Mouse (Mus musculus): ENCODE results near the gene Pex5l. TPM values are rescaled to one million over a fixed set of nuclear protein-coding genes. Genes with fewer than 3 reads are reported as not detected.

The Pex5l gene
- polyA plus RNA-seq, 1 experiment from 2014 or later, result 0.07 TPM

DNA sequence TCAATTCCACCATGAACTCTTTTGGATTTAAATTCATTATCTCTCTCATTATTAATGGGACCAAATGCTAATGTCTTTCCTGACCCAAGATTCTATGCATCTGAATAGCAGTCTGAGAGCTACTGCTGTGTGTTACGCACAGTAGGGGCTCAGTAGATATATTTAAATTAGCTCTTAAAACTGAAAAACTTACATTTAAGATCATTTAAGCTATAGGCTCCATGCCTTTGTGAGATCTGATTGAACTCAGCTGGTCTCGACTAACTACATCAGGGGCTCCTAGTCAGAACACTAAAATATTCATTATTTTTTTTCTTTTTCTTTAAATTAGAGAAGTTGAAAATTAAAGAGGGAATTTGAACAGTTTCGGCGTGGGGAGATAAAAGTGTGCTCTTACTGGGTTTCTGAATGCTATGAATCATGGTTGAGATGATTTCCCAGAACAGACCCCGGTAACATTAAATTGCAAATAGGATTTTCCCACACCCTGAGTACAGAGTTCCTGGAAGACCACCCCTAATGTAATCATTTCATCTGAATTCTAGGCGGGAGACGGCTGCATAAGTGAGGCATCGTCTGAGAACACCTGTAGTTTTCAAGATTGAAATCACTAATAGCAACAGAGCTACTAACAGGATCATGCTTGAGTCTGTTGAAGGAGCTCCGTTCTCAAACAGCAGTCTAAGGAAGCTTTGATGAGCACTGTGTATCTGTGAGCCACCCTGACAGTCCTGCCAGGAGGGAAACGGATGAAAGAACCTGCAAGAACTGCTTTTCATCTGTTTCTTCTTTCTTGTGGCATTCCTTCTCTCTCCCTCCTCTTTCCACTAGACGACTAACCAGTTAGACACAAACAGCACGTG lies 151.1 kb downstream of the Pex5l start:
- 70% methylated on average over 12 of the region's 12 CpGs for whole genome bisulfite sequencing (ENCODE audit: insufficient replicate concordance)
- no peak overlapping the region for H3K4me2 ChIP-seq

GRCm38 (mm10) chr3:32987806-32988205 lies 155.2 kb downstream of the Pex5l start:
- no peak for ATAC-seq (replicated peaks; ENCODE audit: insufficient number of reproducible peaks, low FRiP score, low TSS enrichment)
- Histone ChIP-seq H3K27me3 (ENCODE audit: control insufficient read depth, insufficient read depth, low read length) (no peaks in the 10 kb centered on the region), H3K4me1 (ENCODE audit: control insufficient read depth, insufficient read depth, low read length) (no peaks in the 10 kb centered on the region), H3K4me2 (no peak overlapping the region), H3K4me3 (ENCODE audit: low read depth, low read length) (no peak overlapping the region), H3K9ac (ENCODE audit: low read depth, low read length) (no peak overlapping the region), H3K9me3 (replicated peaks; ENCODE audit: control insufficient read depth, low read length) (no peaks in the 10 kb centered on the region), H3K36me3 (ENCODE audit: control insufficient read depth, insufficient read depth, low read length) (no peaks in the 10 kb centered on the region), H3K27ac (ENCODE audit: low read depth, low read length) (no peak overlapping the region)
- 51% methylated on average over 5 of the region's 5 CpGs for WGBS (ENCODE audit: insufficient replicate concordance)

More for the DNA sequence above, 151.1 kb downstream of the Pex5l start:
- Histone ChIP-seq H3K36me3 (ENCODE audit: control insufficient read depth, insufficient read depth, low read length) (no peaks in the 10 kb centered on the region), H3K4me3 (ENCODE audit: low read depth, low read length) (no peak overlapping the region), H3K4me1 (ENCODE audit: control insufficient read depth, insufficient read depth, low read length) (no peaks in the 10 kb centered on the region), H3K27me3 (ENCODE audit: control insufficient read depth, insufficient read depth, low read length) (no peaks in the 10 kb centered on the region), H3K27ac (ENCODE audit: low read depth, low read length) (no peak overlapping the region), H3K9me3 (replicated peaks; ENCODE audit: control insufficient read depth, low read length) (no peaks in the 10 kb centered on the region), H3K9ac (ENCODE audit: low read depth, low read length) (no peak overlapping the region)
- ATAC-seq (replicated peaks; ENCODE audit: insufficient number of reproducible peaks, low FRiP score, low TSS enrichment), result no peak

DNA sequence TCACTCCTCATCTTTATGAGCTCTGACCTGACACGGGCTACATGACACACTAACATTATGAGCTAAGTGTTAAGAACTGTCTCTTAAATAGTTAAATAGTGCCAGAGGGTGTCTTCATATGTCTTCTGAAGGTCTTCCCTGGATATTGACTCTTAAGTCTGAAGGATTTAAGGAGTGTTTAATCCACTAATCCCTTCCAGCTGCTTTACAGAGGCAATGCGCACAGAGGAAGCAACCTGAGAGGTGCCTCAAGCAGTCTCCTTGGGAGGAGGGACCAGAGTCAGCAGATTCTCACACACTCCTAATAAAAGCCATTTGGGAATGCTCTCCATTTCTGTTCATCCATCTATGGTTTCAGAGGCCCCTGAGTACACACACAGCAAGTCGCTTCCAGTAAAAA lies 157.9 kb downstream of the Pex5l start:
- Histone ChIP-seq H3K9me3 (replicated peaks; ENCODE audit: control insufficient read depth, low read length) (no peaks in the 10 kb centered on the region), H3K4me1 (ENCODE audit: control insufficient read depth, insufficient read depth, low read length) (no peaks in the 10 kb centered on the region), H3K4me2 (no peak overlapping the region), H3K27me3 (ENCODE audit: control insufficient read depth, insufficient read depth, low read length) (no peaks in the 10 kb centered on the region), H3K27ac (ENCODE audit: low read depth, low read length) (no peak overlapping the region), H3K36me3 (ENCODE audit: control insufficient read depth, insufficient read depth, low read length) (no peaks in the 10 kb centered on the region), H3K4me3 (ENCODE audit: low read depth, low read length) (no peak overlapping the region), H3K9ac (ENCODE audit: low read depth, low read length) (no peak overlapping the region)
- WGBS (ENCODE audit: insufficient replicate concordance), result 70% methylated on average over 3 of the region's 3 CpGs
- no peak for ATAC-seq (replicated peaks; ENCODE audit: insufficient number of reproducible peaks, low FRiP score, low TSS enrichment)

DNA sequence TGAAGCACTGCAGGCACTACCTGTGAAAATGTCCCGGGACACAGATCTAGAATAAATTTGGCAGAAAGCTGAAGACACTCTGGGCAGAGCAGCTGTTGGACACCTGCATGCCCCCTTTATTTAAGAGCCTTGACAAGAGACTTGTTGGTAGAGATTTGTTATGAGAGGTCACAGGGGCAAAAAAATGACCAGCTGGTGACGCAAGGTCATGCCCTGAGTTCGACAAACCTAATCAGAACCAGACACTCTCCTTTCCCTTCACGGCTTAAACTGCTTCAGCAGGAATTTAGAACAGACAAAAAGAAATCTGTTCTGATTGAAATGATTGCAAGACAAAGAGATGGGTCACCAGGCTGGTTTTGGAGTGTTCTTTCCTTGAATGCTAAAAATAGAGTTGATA lies 163.1 kb downstream of the Pex5l start:
- H3K4me1 ChIP-seq (ENCODE audit: control insufficient read depth, insufficient read depth, low read length), result no peaks in the 10 kb centered on the region
- no peak overlapping the region for H3K27ac ChIP-seq (ENCODE audit: low read depth, low read length)
- no peak for ATAC-seq (replicated peaks; ENCODE audit: insufficient number of reproducible peaks, low FRiP score, low TSS enrichment)
- 66% methylated on average over 4 of the region's 4 CpGs for WGBS (ENCODE audit: insufficient replicate concordance)
- no peak overlapping the region for H3K9ac ChIP-seq (ENCODE audit: low read depth, low read length)
- no peaks in the 10 kb centered on the region for H3K36me3 ChIP-seq (ENCODE audit: control insufficient read depth, insufficient read depth, low read length)
- H3K9me3 ChIP-seq (replicated peaks; ENCODE audit: control insufficient read depth, low read length), result no peaks in the 10 kb centered on the region
- no peak overlapping the region for H3K4me2 ChIP-seq
- no peak overlapping the region for H3K4me3 ChIP-seq (ENCODE audit: low read depth, low read length)
- no peaks in the 10 kb centered on the region for H3K27me3 ChIP-seq (ENCODE audit: control insufficient read depth, insufficient read depth, low read length)

DNA sequence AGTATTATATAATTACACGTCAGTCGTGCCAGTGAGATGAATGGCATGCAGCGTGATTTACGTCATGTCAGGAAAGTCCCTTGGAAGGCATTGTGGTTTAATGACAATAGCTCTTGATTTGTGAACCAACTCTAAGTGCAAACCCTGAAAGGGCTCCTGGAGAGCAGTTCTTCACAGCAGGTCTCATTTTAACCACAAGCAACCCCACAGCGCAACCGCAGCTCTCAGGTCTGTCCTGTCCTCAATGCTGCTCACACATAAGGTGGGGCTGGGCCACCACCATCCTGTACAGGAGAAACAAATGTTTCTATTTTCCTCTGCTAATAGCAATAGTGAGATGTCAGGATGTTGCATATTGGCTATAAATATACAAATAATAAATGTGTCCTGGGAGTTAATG lies 163.8 kb downstream of the Pex5l start:
- no peak overlapping the region for H3K27ac ChIP-seq (ENCODE audit: low read depth, low read length)
- no peak for ATAC-seq (replicated peaks; ENCODE audit: insufficient number of reproducible peaks, low FRiP score, low TSS enrichment)
- H3K9ac ChIP-seq (ENCODE audit: low read depth, low read length), result no peak overlapping the region
- no peaks in the 10 kb centered on the region for H3K9me3 ChIP-seq (replicated peaks; ENCODE audit: control insufficient read depth, low read length)
- no peak overlapping the region for H3K4me2 ChIP-seq
- H3K36me3 ChIP-seq (ENCODE audit: control insufficient read depth, insufficient read depth, low read length), result no peaks in the 10 kb centered on the region
- 81% methylated on average over 6 of the region's 6 CpGs for WGBS (ENCODE audit: insufficient replicate concordance)
- no peaks in the 10 kb centered on the region for H3K4me1 ChIP-seq (ENCODE audit: control insufficient read depth, insufficient read depth, low read length)
- no peaks in the 10 kb centered on the region for H3K27me3 ChIP-seq (ENCODE audit: control insufficient read depth, insufficient read depth, low read length)
- no peak overlapping the region for H3K4me3 ChIP-seq (ENCODE audit: low read depth, low read length)

GRCm38 (mm10) chr3:32970257-32970656 lies 172.8 kb downstream of the Pex5l start:
- no peak for ATAC-seq (replicated peaks; ENCODE audit: insufficient number of reproducible peaks, low FRiP score, low TSS enrichment)
- Histone ChIP-seq H3K9me3 (replicated peaks; ENCODE audit: control insufficient read depth, low read length) (no peaks in the 10 kb centered on the region), H3K27ac (ENCODE audit: low read depth, low read length) (no peak overlapping the region), H3K4me2 (no peak overlapping the region), H3K27me3 (ENCODE audit: control insufficient read depth, insufficient read depth, low read length) (no peaks in the 10 kb centered on the region), H3K36me3 (ENCODE audit: control insufficient read depth, insufficient read depth, low read length) (no peaks in the 10 kb centered on the region), H3K4me3 (ENCODE audit: low read depth, low read length) (no peak overlapping the region), H3K9ac (ENCODE audit: low read depth, low read length) (no peak overlapping the region), H3K4me1 (ENCODE audit: control insufficient read depth, insufficient read depth, low read length) (no peaks in the 10 kb centered on the region)
- WGBS (ENCODE audit: insufficient replicate concordance), result 74% methylated on average over 1 of the region's 1 CpGs

DNA sequence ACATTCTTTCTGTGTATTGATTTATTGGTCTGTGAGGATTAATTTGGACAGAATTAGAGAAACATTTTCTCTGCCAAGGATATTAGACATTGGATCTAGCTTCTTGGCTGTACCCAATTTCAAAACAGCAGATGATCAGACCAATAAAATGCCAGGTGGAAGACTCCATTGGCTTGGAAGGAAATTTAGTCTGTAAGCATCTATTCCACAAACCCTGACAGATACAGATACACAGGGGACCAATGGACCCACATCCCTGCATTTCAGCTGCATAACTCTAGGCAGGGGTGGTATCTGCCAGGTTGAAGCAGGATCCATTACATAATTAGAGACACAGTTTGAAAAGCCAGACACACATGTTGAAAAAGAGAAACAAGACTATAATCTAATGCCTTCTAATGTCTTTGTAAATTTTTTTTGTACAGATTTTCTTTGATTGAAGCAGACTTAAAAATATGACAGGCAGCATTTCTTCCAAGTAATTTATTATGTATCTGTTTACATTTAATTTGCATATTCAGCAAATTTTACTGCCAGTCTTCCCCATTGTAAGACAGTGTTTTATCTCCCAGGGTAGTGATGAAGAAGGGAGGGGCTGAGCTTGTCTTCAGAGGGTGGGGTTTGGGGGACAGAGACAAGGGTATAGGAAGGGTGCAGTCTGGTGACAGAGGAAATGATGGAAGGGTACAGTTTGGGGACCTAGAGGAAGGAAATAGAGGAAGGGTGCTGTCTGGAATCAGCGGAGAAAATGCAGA lies 174.2 kb downstream of the Pex5l start:
- Histone ChIP-seq H3K36me3 (ENCODE audit: control insufficient read depth, insufficient read depth, low read length) (no peaks in the 10 kb centered on the region), H3K27me3 (ENCODE audit: control insufficient read depth, insufficient read depth, low read length) (no peaks in the 10 kb centered on the region), H3K4me3 (ENCODE audit: low read depth, low read length) (no peak overlapping the region), H3K27ac (ENCODE audit: low read depth, low read length) (no peak overlapping the region), H3K4me1 (ENCODE audit: control insufficient read depth, insufficient read depth, low read length) (no peaks in the 10 kb centered on the region), H3K4me2 (no peak overlapping the region), H3K9me3 (replicated peaks; ENCODE audit: control insufficient read depth, low read length) (no peaks in the 10 kb centered on the region), H3K9ac (ENCODE audit: low read depth, low read length) (no peak overlapping the region)
- WGBS (ENCODE audit: insufficient replicate concordance), result 73% methylated on average over 1 of the region's 1 CpGs
- ATAC-seq (replicated peaks; ENCODE audit: insufficient number of reproducible peaks, low FRiP score, low TSS enrichment), result no peak

DNA sequence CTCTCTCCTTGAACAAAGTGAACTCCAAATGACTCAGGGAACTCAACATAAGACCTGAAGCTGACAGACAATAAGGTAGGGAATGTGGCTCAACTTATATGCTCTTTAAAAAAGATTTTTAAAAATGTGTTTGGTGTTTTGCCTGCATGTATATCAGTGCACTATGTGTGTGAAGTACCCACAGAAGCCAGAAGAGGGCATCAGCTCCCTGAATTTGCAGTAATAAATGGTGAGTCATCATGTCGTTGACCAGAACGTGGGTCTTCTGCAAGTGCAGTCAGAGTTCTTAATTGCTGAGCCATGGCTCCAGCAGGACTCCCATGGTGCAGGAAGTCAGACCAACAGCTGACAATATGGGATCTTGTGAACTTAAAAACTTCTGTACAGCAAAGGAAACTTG lies 177.5 kb downstream of the Pex5l start:
- H3K27ac ChIP-seq (ENCODE audit: low read depth, low read length), result no peak overlapping the region
- H3K36me3 ChIP-seq (ENCODE audit: control insufficient read depth, insufficient read depth, low read length), result no peaks in the 10 kb centered on the region
- no peak overlapping the region for H3K4me2 ChIP-seq
- no peak for ATAC-seq (replicated peaks; ENCODE audit: insufficient number of reproducible peaks, low FRiP score, low TSS enrichment)
- 4% methylated on average over 2 of the region's 2 CpGs for WGBS (ENCODE audit: insufficient replicate concordance)
- no peaks in the 10 kb centered on the region for H3K27me3 ChIP-seq (ENCODE audit: control insufficient read depth, insufficient read depth, low read length)
- H3K4me1 ChIP-seq (ENCODE audit: control insufficient read depth, insufficient read depth, low read length), result no peaks in the 10 kb centered on the region
- no peaks in the 10 kb centered on the region for H3K9me3 ChIP-seq (replicated peaks; ENCODE audit: control insufficient read depth, low read length)
- no peak overlapping the region for H3K9ac ChIP-seq (ENCODE audit: low read depth, low read length)
- no peak overlapping the region for H3K4me3 ChIP-seq (ENCODE audit: low read depth, low read length)

Measured in heart, embryonic 11.5 days (tissue).